Mouse (Mus musculus) kidney, embryonic 14.5 days (tissue): ENCODE data around the gene Rims1. TPM values are rescaled to one million over a fixed set of nuclear protein-coding genes. Genes with fewer than 3 reads are reported as not detected.

ENCODE experiments used
- ATAC-seq: fragments of 200-750 bp; cut with Nextera tagmentation; 2 replicates; pipeline ENCODE4 v1.8.0; 2017; ENCODE audit warnings: moderate number of reproducible peaks, mild to moderate bottlenecking, moderate TSS enrichment, moderate library complexity; ENCODE audit not compliant: low FRiP score, low TSS enrichment
- H3K27ac ChIP-seq: fragments of 300-500 bp; sonication (generic); 2 replicates; pipeline ENCODE4 v1.5.1; 2014; ENCODE audit warnings: low read depth, mild to moderate bottlenecking, low read length, moderate library complexity, mixed read lengths
- H3K27me3 ChIP-seq: fragments of 300-500 bp; sonication (generic); 2 replicates; pipeline ENCODE4 v1.6.1; 2014; ENCODE audit warnings: mild to moderate bottlenecking, low read length; ENCODE audit not compliant: control insufficient read depth, insufficient read depth
- H3K36me3 ChIP-seq: fragments of 300-500 bp; sonication (generic); 2 replicates; pipeline ENCODE4 v1.6.1; 2014; ENCODE audit warnings: low read length, mixed read lengths; ENCODE audit not compliant: control insufficient read depth, insufficient read depth
- H3K4me1 ChIP-seq: fragments of 300-500 bp; sonication (generic); 2 replicates; pipeline ENCODE4 v1.6.1; 2014; ENCODE audit warnings: low read length, mixed read lengths; ENCODE audit not compliant: control insufficient read depth, insufficient read depth
- H3K4me2 ChIP-seq: fragments of 300-500 bp; sonication (generic); replicated peaks from 2 replicates; pipeline ENCODE4 v1.6.1; 2014; ENCODE audit warnings: low read depth, mild to moderate bottlenecking, low read length
- H3K4me3 ChIP-seq: fragments of 300-500 bp; sonication (generic); 2 replicates; pipeline ENCODE4 v1.5.1; 2014; ENCODE audit warnings: mild to moderate bottlenecking, low read length
- H3K9ac ChIP-seq: fragments of 300-500 bp; sonication (generic); 2 replicates; pipeline ENCODE4 v1.6.1; 2014; ENCODE audit warnings: low read depth, mild to moderate bottlenecking, low read length, moderate library complexity
- H3K9me3 ChIP-seq: fragments of 300-500 bp; sonication (generic); 2 replicates; pipeline ENCODE4 v1.6.1; 2016; ENCODE audit warnings: low read length; ENCODE audit not compliant: control insufficient read depth
- WGBS: fragments of 180-500 bp; shearing (Covaris S2); extraction: QIAGEN DNeasy Blood & Tissue Kit; methylation state at CpG from one replicate; pipeline ENCODE4 v1.1.7; 2014; 5-methylcytosine and 5-hydroxymethylcytosine counted together
- polyA plus RNA-seq: library from polyadenylated mRNA; unstranded; fragments of >200 nt; fragmentation: Nextera tagmentation; extraction: Ambion mirVana; gene quantifications from 2 replicates; pipeline ENCODE4 v1.2.1, GENCODE M21; 2014

The Rims1 gene
- polyA plus RNA-seq, 1 experiment from 2014 or later: 0.93 TPM

- Histone ChIP-seq H3K27ac (no peak overlapping the region), H3K27me3 (no peaks in the 10 kb centered on the region), H3K9me3 (no peaks in the 10 kb centered on the region), H3K9ac (no peak overlapping the region), H3K4me3 (no peak overlapping the region), H3K4me2 (no peak overlapping the region), H3K36me3 (no peaks in the 10 kb centered on the region), H3K4me1 (no peaks in the 10 kb centered on the region)
- no peak for ATAC-seq
- 85% methylated on average over 16 of the region's 16 CpGs for WGBS
Observed at GRCm38 (mm10) chr1:22512421-22512820, 293.4 kb downstream of the Rims1 start.

GRCm38 (mm10) chr1:22511614-22512013 is 294.2 kb downstream of the Rims1 start:
- H3K9me3 ChIP-seq: no peaks in the 10 kb centered on the region
- WGBS: 74% methylated on average over 9 of the region's 9 CpGs
- H3K4me3 ChIP-seq: no peak overlapping the region
- H3K4me1 ChIP-seq: no peaks in the 10 kb centered on the region
- no peaks in the 10 kb centered on the region for H3K27me3 ChIP-seq
- H3K9ac ChIP-seq: no peak overlapping the region
- no peaks in the 10 kb centered on the region for H3K36me3 ChIP-seq
- H3K27ac ChIP-seq: no peak overlapping the region
- no peak overlapping the region for H3K4me2 ChIP-seq
- ATAC-seq: no peak

- ATAC-seq: no peak
- 63% methylated on average over 11 of the region's 11 CpGs for WGBS
Observed at GRCm38 (mm10) chr1:22508735-22509615, 296.8 kb downstream of the Rims1 start.

GRCm38 (mm10) chr1:22487270-22487864 is 318.4 kb downstream of the Rims1 start:
- H3K4me2 ChIP-seq: no peak overlapping the region
- no peaks in the 10 kb centered on the region for H3K27me3 ChIP-seq
- H3K4me3 ChIP-seq: no peak overlapping the region
- H3K27ac ChIP-seq: no peak overlapping the region
- ATAC-seq: 0 out of 2 replicates have a peak, but pooled peaks have one; percentile 52
- H3K4me1 ChIP-seq: no peaks in the 10 kb centered on the region
- H3K9ac ChIP-seq: no peak overlapping the region
- no peaks in the 10 kb centered on the region for H3K9me3 ChIP-seq
- WGBS: 42% methylated on average over 7 of the region's 7 CpGs
- H3K36me3 ChIP-seq: no peaks in the 10 kb centered on the region

More at GRCm38 (mm10) chr1:22508735-22509615, 296.8 kb downstream of the Rims1 start:
- Histone ChIP-seq H3K4me3 (no peak overlapping the region), H3K36me3 (no peaks in the 10 kb centered on the region), H3K4me2 (no peak overlapping the region), H3K27ac (no peak overlapping the region), H3K9me3 (no peaks in the 10 kb centered on the region), H3K27me3 (no peaks in the 10 kb centered on the region), H3K4me1 (no peaks in the 10 kb centered on the region), H3K9ac (no peak overlapping the region)

- whole genome bisulfite sequencing: 78% methylated on average over 2 of the region's 2 CpGs
- Histone ChIP-seq H3K9me3 (no peaks in the 10 kb centered on the region), H3K36me3 (no peaks in the 10 kb centered on the region), H3K9ac (no peak overlapping the region), H3K27ac (no peak overlapping the region), H3K4me2 (no peak overlapping the region), H3K4me1 (no peaks in the 10 kb centered on the region), H3K4me3 (no peak overlapping the region), H3K27me3 (no peaks in the 10 kb centered on the region)
- ATAC-seq: no peak
Observed at GRCm38 (mm10) chr1:22476220-22476619, 329.6 kb downstream of the Rims1 start.

- no peak for ATAC-seq
- Histone ChIP-seq H3K4me2 (no peak overlapping the region), H3K4me3 (no peak overlapping the region), H3K36me3 (no peaks in the 10 kb centered on the region), H3K27me3 (no peaks in the 10 kb centered on the region), H3K27ac (no peak overlapping the region), H3K4me1 (no peaks in the 10 kb centered on the region), H3K9me3 (no peaks in the 10 kb centered on the region), H3K9ac (no peak overlapping the region)
- 79% methylated on average over 3 of the region's 3 CpGs for WGBS
Observed at GRCm38 (mm10) chr1:22467033-22467432, 338.8 kb downstream of the Rims1 start.

GRCm38 (mm10) chr1:22466597-22466996 is 339.2 kb downstream of the Rims1 start:
- H3K9ac ChIP-seq: no peak overlapping the region
- H3K27ac ChIP-seq: no peak overlapping the region
- H3K4me1 ChIP-seq: no peaks in the 10 kb centered on the region
- H3K4me3 ChIP-seq: no peak overlapping the region
- no peaks in the 10 kb centered on the region for H3K9me3 ChIP-seq
- H3K36me3 ChIP-seq: no peaks in the 10 kb centered on the region
- 33% methylated on average over 2 of the region's 2 CpGs for WGBS
- no peak for ATAC-seq
- H3K4me2 ChIP-seq: no peak overlapping the region
- H3K27me3 ChIP-seq: no peaks in the 10 kb centered on the region

GRCm38 (mm10) chr1:22424020-22424419 is 381.8 kb downstream of the Rims1 start:
- Histone ChIP-seq H3K4me3 (no peak overlapping the region), H3K9ac (no peak overlapping the region), H3K36me3 (no peaks in the 10 kb centered on the region), H3K4me2 (no peak overlapping the region), H3K27me3 (no peaks in the 10 kb centered on the region), H3K27ac (no peak overlapping the region), H3K9me3 (no peaks in the 10 kb centered on the region), H3K4me1 (no peaks in the 10 kb centered on the region)
- WGBS: 88% methylated on average over 2 of the region's 2 CpGs
- ATAC-seq: no peak

- Histone ChIP-seq H3K27ac (no peak overlapping the region), H3K27me3 (no peaks in the 10 kb centered on the region), H3K9me3 (no peaks in the 10 kb centered on the region), H3K4me2 (no peak overlapping the region), H3K4me3 (no peak overlapping the region), H3K9ac (no peak overlapping the region), H3K36me3 (no peaks in the 10 kb centered on the region), H3K4me1 (no peaks in the 10 kb centered on the region)
- 68% methylated on average over 5 of the region's 5 CpGs for WGBS
- no peak for ATAC-seq
Observed at GRCm38 (mm10) chr1:22422102-22422501, 383.7 kb downstream of the Rims1 start.
